Mouse (Mus musculus): ENCODE measurements at regions not wholly inside any gene's neighbourhood (a gene's known extent, or its start where the extent isn't known, plus 50 kb on each side); places are given as distances from the start of the nearest gene placed in this dataset.

GRCm38 (mm10) chr12:27283964-27284363, 58.4 kb downstream of the Sox11 start:
- no peak for DNase-seq (ENCODE audit: low spot score)

- no peak for DNase-seq (ENCODE audit: low spot score)
Measured at GRCm38 (mm10) chr12:27261965-27262364, 80.4 kb downstream of the Sox11 start.

GRCm38 (mm10) chr12:27254125-27254524, 88.2 kb downstream of the Sox11 start:
- no peak for DNase-seq (ENCODE audit: low spot score)

GRCm38 (mm10) chr12:27251521-27251920, 90.9 kb downstream of the Sox11 start:
- DNase-seq (ENCODE audit: low spot score) = no peak

GRCm38 (mm10) chr12:27248545-27248855, 93.9 kb downstream of the Sox11 start:
- DNase-seq (ENCODE audit: low spot score) = no peak

GRCm38 (mm10) chr12:27247756-27248544, 94.4 kb downstream of the Sox11 start:
- no peak for DNase-seq (ENCODE audit: low spot score)

- DNase-seq (ENCODE audit: low spot score) = no peak
Measured at GRCm38 (mm10) chr12:27235748-27236147, 106.6 kb downstream of the Sox11 start.

- DNase-seq (ENCODE audit: low spot score) = no peak
Measured at GRCm38 (mm10) chr12:27221541-27221940, 120.8 kb downstream of the Sox11 start.

GRCm38 (mm10) chr12:27201191-27201590, 141.2 kb downstream of the Sox11 start:
- no peak for DNase-seq (ENCODE audit: low spot score)

- DNase-seq (ENCODE audit: low spot score) = no peak
Measured at GRCm38 (mm10) chr12:27194001-27194400, 148.4 kb downstream of the Sox11 start.

- DNase-seq (ENCODE audit: low spot score) = no peak
Measured at GRCm38 (mm10) chr12:27191916-27192315, 150.5 kb downstream of the Sox11 start.

GRCm38 (mm10) chr12:27187480-27187879, 154.9 kb downstream of the Sox11 start:
- DNase-seq (ENCODE audit: low spot score) = no peak

GRCm38 (mm10) chr12:27182397-27183375, 159.7 kb downstream of the Sox11 start:
- no peak for DNase-seq (ENCODE audit: low spot score)

GRCm38 (mm10) chr12:27173561-27173960, 168.8 kb downstream of the Sox11 start:
- no peak for DNase-seq (ENCODE audit: low spot score)

- no peak for DNase-seq (ENCODE audit: low spot score)
Measured at GRCm38 (mm10) chr12:27173151-27173550, 169.2 kb downstream of the Sox11 start.

GRCm38 (mm10) chr12:27171595-27171994, 170.8 kb downstream of the Sox11 start:
- no peak for DNase-seq (ENCODE audit: low spot score)

- no peak for DNase-seq (ENCODE audit: low spot score)
Measured at GRCm38 (mm10) chr12:27164920-27165504, 177.4 kb downstream of the Sox11 start.

GRCm38 (mm10) chr12:27160063-27160686, 182.2 kb downstream of the Sox11 start:
- no peak for DNase-seq (ENCODE audit: low spot score)

- DNase-seq (ENCODE audit: low spot score) = no peak
Measured at GRCm38 (mm10) chr12:27159416-27160062, 182.8 kb downstream of the Sox11 start.

GRCm38 (mm10) chr12:27150871-27151853, 191.2 kb downstream of the Sox11 start:
- DNase-seq (ENCODE audit: low spot score) = no peak

All from urinary bladder, postnatal 25 days (tissue).